Mouse (Mus musculus) embryonic facial prominence, embryonic 15.5 days (tissue): Measurements from ENCODE around the gene Rhobtb3. TPM values are rescaled to one million over a fixed set of nuclear protein-coding genes. Genes with fewer than 3 reads are reported as not detected.
"Not testable (repeated sequence)": the region's sequence is repeated elsewhere in the genome, so short reads cannot be mapped to it uniquely, and the experiment has no call there.

Experiments used
- ATAC-seq: fragments of 200-750 bp; cut with Nextera tagmentation; 2 replicates; pipeline ENCODE4 v1.8.0; 2017; ENCODE audit warnings: low read depth, moderate TSS enrichment; ENCODE audit not compliant: insufficient number of reproducible peaks, low FRiP score, low TSS enrichment
- H3K27ac ChIP-seq: fragments of 300-500 bp; sonication (generic); replicated peaks from 2 replicates; pipeline ENCODE4 v1.5.1; 2015; ENCODE audit warnings: mild to moderate bottlenecking, inconsistent platforms
- H3K27me3 ChIP-seq: fragments of 300-500 bp; sonication (generic); 2 replicates; pipeline ENCODE4 v1.6.1; 2015; ENCODE audit warnings: inconsistent platforms
- H3K36me3 ChIP-seq: fragments of 300-500 bp; sonication (generic); 2 replicates; pipeline ENCODE4 v1.6.1; 2015; ENCODE audit warnings: mild to moderate bottlenecking, inconsistent platforms
- H3K4me1 ChIP-seq: fragments of 300-500 bp; sonication (generic); 2 replicates; pipeline ENCODE4 v1.6.1; 2015; ENCODE audit warnings: inconsistent platforms
- H3K4me2 ChIP-seq: fragments of 300-500 bp; sonication (generic); replicated peaks from 2 replicates; pipeline ENCODE4 v1.6.1; 2015; ENCODE audit warnings: mild to moderate bottlenecking, inconsistent platforms
- H3K4me3 ChIP-seq: fragments of 300-500 bp; sonication (generic); replicated peaks from 2 replicates; pipeline ENCODE4 v1.5.1; 2015; ENCODE audit warnings: mild to moderate bottlenecking, inconsistent platforms
- H3K9ac ChIP-seq: fragments of 300-500 bp; sonication (generic); 2 replicates; pipeline ENCODE4 v1.6.1; 2015; ENCODE audit warnings: inconsistent platforms
- H3K9me3 ChIP-seq: fragments of 300-500 bp; sonication (generic); replicated peaks from 2 replicates; pipeline ENCODE4 v1.6.1; 2016; ENCODE audit warnings: inconsistent platforms
- WGBS: fragments of 180-500 bp; shearing (Covaris S2); methylation state at CpG from one replicate; pipeline ENCODE4 v1.1.7; 2015; 5-methylcytosine and 5-hydroxymethylcytosine counted together
- polyA plus RNA-seq: library from polyadenylated mRNA; unstranded; fragments of >200 nt; fragmentation: Nextera tagmentation; extraction: Ambion mirVana; gene quantifications from 2 replicates; pipeline ENCODE4 v1.2.1, GENCODE M21; 2015

The Rhobtb3 gene
- polyA plus RNA-seq, 1 experiment from 2014 or later = 31.1 TPM

GRCm38 (mm10) chr13:75876592-75876991 is 67.1 kb downstream of the Rhobtb3 start:
- H3K9me3 ChIP-seq = no peaks in the 10 kb centered on the region
- H3K4me2 ChIP-seq = no peak overlapping the region
- no peak for ATAC-seq
- H3K4me1 ChIP-seq = no peaks in the 10 kb centered on the region
- no peaks in the 10 kb centered on the region for H3K27me3 ChIP-seq
- WGBS = 77% methylated on average over 6 of the region's 6 CpGs
- H3K36me3 ChIP-seq = peaks cover 31% of the 10 kb centered on the region
- H3K27ac ChIP-seq = no peak overlapping the region
- no peak overlapping the region for H3K9ac ChIP-seq
- H3K4me3 ChIP-seq = no peak overlapping the region

- H3K9ac ChIP-seq, H3K9me3 ChIP-seq, H3K4me1 ChIP-seq, H3K27me3 ChIP-seq, ATAC-seq, H3K27ac ChIP-seq, H3K4me3 ChIP-seq, H3K4me2 ChIP-seq: not testable (repeated sequence)
- 69% methylated on average over 7 of the region's 7 CpGs for WGBS
- peaks cover 33% of the 10 kb centered on the region for H3K36me3 ChIP-seq
Observed at GRCm38 (mm10) chr13:75876188-75876587, 67.5 kb downstream of the Rhobtb3 start.

DNA sequence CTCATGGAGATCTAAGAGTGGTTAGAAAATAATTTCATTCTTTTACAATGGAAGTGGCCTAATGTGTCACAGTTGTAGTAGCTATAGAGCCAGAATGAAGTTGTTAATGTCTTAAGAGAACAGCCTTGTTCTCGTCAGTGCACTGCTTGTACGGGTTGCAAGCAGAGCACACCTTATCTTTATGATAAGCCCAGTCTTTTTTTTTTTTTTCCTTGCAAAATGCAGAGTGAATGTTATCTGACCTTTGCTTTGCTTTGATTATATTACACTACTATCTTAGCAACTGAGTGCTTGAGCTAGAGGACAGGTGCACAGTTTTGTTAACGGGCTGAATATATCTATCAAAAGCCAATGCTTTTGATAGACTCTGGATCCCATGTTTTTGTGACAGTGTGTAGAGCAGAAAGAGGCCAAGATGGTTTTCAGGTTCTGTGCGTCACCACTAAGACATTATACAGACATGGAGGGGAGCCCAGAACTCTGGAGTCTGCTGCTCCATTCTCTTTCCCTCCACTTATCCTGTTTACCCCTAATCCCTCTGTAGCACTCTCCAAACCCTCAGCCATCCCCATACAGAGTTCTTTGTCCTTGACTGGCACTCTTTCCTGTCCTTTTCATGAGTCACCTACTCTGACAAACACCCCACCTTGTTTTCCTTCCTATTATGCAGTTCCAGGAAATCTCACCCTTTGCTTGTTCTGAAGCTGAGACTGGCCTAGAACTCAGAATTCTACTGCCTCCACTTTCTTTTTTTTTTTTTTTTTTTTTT is 68.9 kb downstream of the Rhobtb3 start:
- no peaks in the 10 kb centered on the region for H3K4me1 ChIP-seq
- H3K27ac ChIP-seq = no peak overlapping the region
- ATAC-seq = no peak
- no peak overlapping the region for H3K4me3 ChIP-seq
- H3K36me3 ChIP-seq = peaks cover 37% of the 10 kb centered on the region
- H3K4me2 ChIP-seq = no peak overlapping the region
- H3K9me3 ChIP-seq = no peaks in the 10 kb centered on the region
- WGBS = 82% methylated on average over 4 of the region's 4 CpGs
- H3K9ac ChIP-seq = no peak overlapping the region
- H3K27me3 ChIP-seq = no peaks in the 10 kb centered on the region

GRCm38 (mm10) chr13:75867876-75868275 is 75.8 kb downstream of the Rhobtb3 start:
- Histone ChIP-seq H3K36me3 (peaks cover 18% of the 10 kb centered on the region), H3K27me3 (no peaks in the 10 kb centered on the region), H3K27ac (no peak overlapping the region), H3K9ac (no peak overlapping the region), H3K4me1 (no peaks in the 10 kb centered on the region), H3K4me2 (no peak overlapping the region), H3K4me3 (no peak overlapping the region), H3K9me3 (no peaks in the 10 kb centered on the region)
- ATAC-seq = no peak
- WGBS = 80% methylated on average over 2 of the region's 2 CpGs

- Histone ChIP-seq H3K9ac (no peak overlapping the region), H3K4me1 (no peaks in the 10 kb centered on the region), H3K36me3 (0 out of 2 replicates have a peak, but pooled peaks cover 8% of the 10 kb centered on the region), H3K4me3 (no peak overlapping the region), H3K27me3 (no peaks in the 10 kb centered on the region), H3K4me2 (no peak overlapping the region), H3K27ac (no peak overlapping the region), H3K9me3 (no peaks in the 10 kb centered on the region)
- ATAC-seq = no peak
Observed at GRCm38 (mm10) chr13:75865486-75866184, 78.1 kb downstream of the Rhobtb3 start.

GRCm38 (mm10) chr13:75859264-75859844 is 84.4 kb downstream of the Rhobtb3 start:
- no peak for ATAC-seq
- no peak overlapping the region for H3K4me3 ChIP-seq
- 60% methylated on average over 1 of the region's 1 CpGs for WGBS
- H3K9ac ChIP-seq = no peak overlapping the region
- no peaks in the 10 kb centered on the region for H3K36me3 ChIP-seq
- no peaks in the 10 kb centered on the region for H3K9me3 ChIP-seq
- no peak overlapping the region for H3K4me2 ChIP-seq
- H3K4me1 ChIP-seq = no peaks in the 10 kb centered on the region
- no peaks in the 10 kb centered on the region for H3K27me3 ChIP-seq
- H3K27ac ChIP-seq = no peak overlapping the region

- Histone ChIP-seq H3K27me3 (no peaks in the 10 kb centered on the region), H3K27ac (no peak overlapping the region), H3K4me1 (no peaks in the 10 kb centered on the region), H3K9me3 (no peaks in the 10 kb centered on the region), H3K9ac (no peak overlapping the region), H3K4me2 (no peak overlapping the region), H3K36me3 (0 out of 2 replicates have a peak, but pooled peaks cover 3% of the 10 kb centered on the region), H3K4me3 (no peak overlapping the region)
- 87% methylated on average over 3 of the region's 3 CpGs for WGBS
- ATAC-seq = no peak
Observed at GRCm38 (mm10) chr13:75853118-75853517, 90.6 kb downstream of the Rhobtb3 start.

GRCm38 (mm10) chr13:75852027-75852426 is 91.7 kb downstream of the Rhobtb3 start:
- Histone ChIP-seq H3K9ac (no peak overlapping the region), H3K9me3 (no peaks in the 10 kb centered on the region), H3K27ac (no peak overlapping the region), H3K27me3 (no peaks in the 10 kb centered on the region), H3K4me3 (no peak overlapping the region), H3K36me3 (0 out of 2 replicates have a peak, but pooled peaks cover 13% of the 10 kb centered on the region), H3K4me1 (no peaks in the 10 kb centered on the region), H3K4me2 (no peak overlapping the region)
- ATAC-seq = no peak
- WGBS = 82% methylated on average over 4 of the region's 4 CpGs

GRCm38 (mm10) chr13:75847027-75847426 is 96.7 kb downstream of the Rhobtb3 start:
- no peak overlapping the region for H3K4me2 ChIP-seq

GRCm38 (mm10) chr13:75845519-75846166 is 98.1 kb downstream of the Rhobtb3 start:
- H3K27me3 ChIP-seq = no peaks in the 10 kb centered on the region

More at GRCm38 (mm10) chr13:75847027-75847426, 96.7 kb downstream of the Rhobtb3 start:
- WGBS = 88% methylated on average over 6 of the region's 6 CpGs
- Histone ChIP-seq H3K36me3 (0 out of 2 replicates have a peak, but pooled peaks cover 13% of the 10 kb centered on the region), H3K27me3 (no peaks in the 10 kb centered on the region), H3K4me1 (no peaks in the 10 kb centered on the region), H3K4me3 (no peak overlapping the region), H3K27ac (no peak overlapping the region), H3K9ac (no peak overlapping the region), H3K9me3 (no peaks in the 10 kb centered on the region)
- no peak for ATAC-seq

More at GRCm38 (mm10) chr13:75845519-75846166, 98.1 kb downstream of the Rhobtb3 start:
- Histone ChIP-seq H3K27ac (no peak overlapping the region), H3K9me3 (no peaks in the 10 kb centered on the region), H3K4me2 (no peak overlapping the region), H3K4me1 (peaks cover 2% of the 10 kb centered on the region; the same call in 1 of the 2 replicates), H3K9ac (no peak overlapping the region), H3K36me3 (0 out of 2 replicates have a peak, but pooled peaks cover 13% of the 10 kb centered on the region), H3K4me3 (no peak overlapping the region)
- no peak for ATAC-seq
- 53% methylated on average over 4 of the region's 4 CpGs for WGBS
